Mouse (Mus musculus): Measurements from ENCODE around the gene Urm1. TPM values are rescaled to one million over a fixed set of nuclear protein-coding genes. Genes with fewer than 3 reads are reported as not detected.

Gene Urm1
- total RNA-seq, 1 experiment from 2014 or later = 23.9 TPM

Other genes starting within 250 kb of the Urm1 start
- 25.4 and 40.5 TPM in 2 replicates for gene Rapgef1, start 200.4 kb upstream of the Urm1 start, total RNA-seq (2017)
- gene Gm13420, start 68.4 kb upstream of the Urm1 start, total RNA-seq (2017) = not detected in 2 replicates
- not detected in 2 replicates for gene Gm13547, start 60.8 kb upstream of the Urm1 start, total RNA-seq (2017)
- gene Coq4, start 32.6 kb upstream of the Urm1 start, total RNA-seq (2017) = 7.4 and 10.3 TPM in 2 replicates
- 45.7 and 58.0 TPM in 2 replicates for gene Trub2, start 31.6 kb upstream of the Urm1 start, total RNA-seq (2017)
- gene Slc27a4, start 17.4 kb upstream of the Urm1 start, total RNA-seq (2017) = 3.3 and 5.9 TPM in 2 replicates
- gene Cercam, start 49.1 kb downstream of the Urm1 start, total RNA-seq (2017) = 9.8 and 14.0 TPM in 2 replicates
- gene Odf2, start 69.1 kb downstream of the Urm1 start, total RNA-seq (2017) = 76.4 and 93.2 TPM in 2 replicates
- 71.3 and 85.0 TPM in 2 replicates for gene Gle1, start 115.4 kb downstream of the Urm1 start, total RNA-seq (2017)
- 84.1 and 89.2 TPM in 2 replicates for gene Sptan1, start 145.5 kb downstream of the Urm1 start, total RNA-seq (2017)
- 11.5 and 15.6 TPM in 2 replicates for gene Wdr34, start 228.8 kb downstream of the Urm1 start, total RNA-seq (2017)
- 1,475 and 1,487 TPM in 2 replicates for gene Set, start 237.3 kb downstream of the Urm1 start, total RNA-seq (2017)

Measured in common myeloid progenitor, adult 5-6 weeks (primary cell).